Mouse (Mus musculus): Measurements from ENCODE around the gene Arhgef33.

DNA sequence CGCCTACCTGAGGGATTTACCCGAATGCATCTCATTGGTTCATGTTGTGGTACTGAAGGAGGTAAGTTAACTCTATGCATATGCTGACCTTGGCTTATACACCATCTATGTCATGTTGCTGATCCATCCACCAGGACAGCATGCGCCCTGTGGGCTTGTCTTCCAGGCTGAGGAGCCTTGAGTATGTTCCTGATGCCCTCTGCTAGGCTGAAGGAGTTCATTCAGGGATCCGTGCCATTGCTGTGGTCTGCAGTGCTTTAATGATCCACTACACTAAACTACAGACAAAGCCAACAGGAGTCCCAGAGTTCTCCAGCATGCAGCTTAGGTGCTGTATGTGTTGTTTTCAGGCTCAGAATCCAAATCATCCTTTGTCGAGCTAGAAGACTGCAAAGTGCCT lies 60.1 kb downstream of the Arhgef33 start:
- TF ChIP-seq EP300 (IDR thresholded peaks at IDR 0.05; ENCODE audit: insufficient read depth, low read depth, low read length) (no peak), CTCF (IDR thresholded peaks at IDR 0.05; ENCODE audit: low read depth, low read length) (no peak), POLR2A (IDR thresholded peaks at IDR 0.05; ENCODE audit: insufficient read depth, low read length) (no peak)

Measured in ES-Bruce4 (cell line).